Mouse (Mus musculus): ENCODE data around the gene Sik2. TPM values are rescaled to one million over a fixed set of nuclear protein-coding genes. Genes with fewer than 3 reads are reported as not detected.

The Sik2 gene
- polyA plus RNA-seq, 1 experiment from 2014 or later, result 14.2 TPM

DNA sequence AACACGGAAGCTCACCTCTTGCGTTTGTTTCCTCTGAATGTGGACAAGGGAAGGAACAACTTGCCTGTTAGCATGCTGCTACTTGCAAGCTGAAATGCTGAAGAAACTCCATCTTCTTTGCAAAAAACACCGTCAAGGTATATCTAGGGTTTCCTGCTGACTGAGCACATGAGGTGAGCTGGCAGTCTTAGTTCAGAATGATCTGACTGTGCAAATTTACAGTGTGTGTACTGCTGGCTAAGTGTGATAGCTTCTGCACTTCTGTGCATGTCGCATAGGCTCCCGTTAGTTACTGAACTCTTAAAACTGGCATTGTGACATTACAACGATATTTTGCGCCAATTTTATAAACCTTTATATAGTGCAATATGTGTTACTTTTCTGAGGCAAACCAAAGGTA is 10.8 kb upstream of the Sik2 start:
- H3K4me1 ChIP-seq, result peaks cover 5% of the 10 kb centered on the region; the same call in 1 of the 2 replicates
- no peaks in the 10 kb centered on the region for H3K27me3 ChIP-seq (ENCODE audit: insufficient read depth, poor library complexity, severe bottlenecking)
- no peak overlapping the region for H3K27ac ChIP-seq
- no peaks in the 10 kb centered on the region for H3K9me3 ChIP-seq
- no peak overlapping the region for H3K4me3 ChIP-seq
- WGBS, result 74% methylated on average over 7 of the region's 7 CpGs
- no peak for DNase-seq (ENCODE audit: low spot score)
- H3K36me3 ChIP-seq, result no peaks in the 10 kb centered on the region

DNA sequence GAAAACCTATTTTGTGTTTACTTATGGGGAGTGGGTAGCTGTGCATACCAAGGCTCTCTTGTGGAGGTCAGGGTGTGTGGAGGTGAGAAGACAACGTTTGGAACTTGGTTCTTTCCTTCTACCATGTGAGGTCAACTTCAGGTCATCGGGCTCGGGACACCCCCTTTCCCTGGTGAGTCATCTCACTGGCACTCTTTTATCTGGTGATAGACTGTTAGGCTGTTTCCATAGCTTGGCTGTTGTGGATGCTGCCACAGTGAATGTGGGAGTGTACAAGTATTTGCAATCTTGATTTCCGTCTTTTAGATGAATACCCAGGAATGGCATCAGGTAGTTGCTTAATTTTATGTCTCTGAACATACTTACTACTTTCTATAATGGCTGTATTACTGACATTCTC is 6.9 kb upstream of the Sik2 start:
- WGBS, result 17% methylated on average over 4 of the region's 4 CpGs
- H3K27me3 ChIP-seq (ENCODE audit: insufficient read depth, poor library complexity, severe bottlenecking), result no peaks in the 10 kb centered on the region; the same call in 1 of the 2 replicates

DNA sequence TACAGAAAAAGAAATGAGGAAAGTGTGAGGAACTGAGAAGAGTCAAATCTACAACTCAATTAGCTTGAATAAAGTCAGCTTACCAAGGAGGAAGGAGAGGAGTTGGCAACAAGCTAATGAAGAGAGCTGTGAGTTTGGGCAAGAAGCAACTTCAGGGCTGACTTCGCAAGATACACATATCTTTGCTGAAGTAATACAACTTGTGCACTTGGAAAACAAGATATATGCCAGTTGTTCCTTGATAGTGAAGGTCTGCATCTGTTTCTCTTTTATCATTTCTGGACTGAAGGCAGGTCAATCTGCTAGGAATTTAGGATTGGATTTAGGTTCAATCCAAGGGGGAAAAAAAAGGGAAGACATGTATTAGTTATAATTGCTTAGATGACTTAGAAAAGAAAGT is 4.8 kb upstream of the Sik2 start:
- DNase-seq (ENCODE audit: low spot score), result no peak
- WGBS, result 65% methylated on average over 1 of the region's 1 CpGs
- Histone ChIP-seq H3K4me3 (no peak overlapping the region), H3K4me1 (peaks cover 5% of the 10 kb centered on the region; the same call in 1 of the 2 replicates), H3K27me3 (ENCODE audit: insufficient read depth, poor library complexity, severe bottlenecking) (peaks cover 8% of the 10 kb centered on the region; the same call in 1 of the 2 replicates), H3K27ac (no peak overlapping the region), H3K36me3 (no peaks in the 10 kb centered on the region), H3K9me3 (no peaks in the 10 kb centered on the region)

More for the DNA sequence above, 6.9 kb upstream of the Sik2 start:
- Histone ChIP-seq H3K4me1 (peaks cover 5% of the 10 kb centered on the region; the same call in 1 of the 2 replicates), H3K9me3 (no peaks in the 10 kb centered on the region), H3K4me3 (no peak overlapping the region), H3K36me3 (no peaks in the 10 kb centered on the region), H3K27ac (no peak overlapping the region)
- DNase-seq (ENCODE audit: low spot score), result peak; percentile 74

DNA sequence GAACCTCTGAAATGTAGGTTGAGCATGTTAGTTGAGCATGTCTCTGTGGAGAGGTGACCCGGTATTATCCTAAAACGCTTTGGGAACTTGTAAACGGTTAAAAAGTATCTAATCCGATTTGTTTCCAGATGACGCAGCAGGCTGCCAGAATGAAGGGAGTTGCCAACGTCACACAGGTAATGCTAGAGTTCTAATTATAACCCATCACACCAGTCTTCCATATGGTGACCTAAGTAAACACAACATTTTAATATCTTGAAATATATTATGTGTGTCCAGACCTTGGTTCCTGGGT is 730 bp upstream of the Sik2 start:
- Histone ChIP-seq H3K36me3 (no peaks in the 10 kb centered on the region), H3K4me1 (0 out of 2 replicates have a peak, but pooled peaks cover 2% of the 10 kb centered on the region), H3K27me3 (ENCODE audit: insufficient read depth, poor library complexity, severe bottlenecking) (peaks cover 8% of the 10 kb centered on the region; the same call in 1 of the 2 replicates), H3K4me3 (peak overlapping the region; percentile 96), H3K27ac (peak overlapping the region; percentile 31; the same call in 1 of the 2 replicates), H3K9me3 (no peaks in the 10 kb centered on the region)
- DNase-seq (ENCODE audit: low spot score), result no peak
- whole genome bisulfite sequencing, result 1% methylated on average over 6 of the region's 6 CpGs

DNA sequence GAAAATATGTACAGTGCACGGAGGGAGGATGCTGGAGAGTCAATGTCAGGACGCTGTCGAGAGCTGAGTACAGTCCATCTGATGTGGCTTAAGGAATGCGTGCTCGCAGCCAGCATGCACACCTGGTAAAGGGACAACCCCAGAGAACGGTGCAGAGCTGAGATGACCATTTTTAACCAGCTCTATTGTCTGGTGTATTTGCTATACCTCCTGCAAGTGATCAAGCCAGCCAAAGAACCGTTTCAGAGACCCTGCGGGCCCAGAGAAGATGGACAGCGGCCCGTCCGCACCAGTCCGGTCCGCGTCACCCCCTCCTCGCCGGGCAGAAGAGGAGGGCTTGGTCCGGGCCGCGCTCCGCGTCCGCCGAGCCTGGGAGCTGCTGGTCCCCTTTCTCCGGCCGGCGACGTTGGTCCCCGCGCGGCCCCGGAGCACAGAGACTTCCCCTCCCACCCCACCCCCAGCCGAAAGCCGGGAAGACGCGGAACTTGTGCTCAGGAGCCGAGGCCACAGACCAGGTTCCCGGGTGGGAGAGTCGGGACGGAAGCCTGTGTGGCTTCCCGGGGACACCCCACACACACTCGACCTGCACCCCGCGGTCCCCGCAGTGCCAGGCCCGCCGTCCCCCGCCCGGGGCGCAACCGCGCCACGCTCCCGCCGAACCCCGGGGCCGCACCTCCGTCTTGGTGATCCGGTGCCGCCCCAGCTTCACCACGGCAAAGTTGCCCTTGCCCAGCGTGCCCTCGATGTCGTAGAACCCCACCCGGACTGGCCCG is 619 bp downstream of the Sik2 start:
- DNase-seq (ENCODE audit: low spot score), result peak; percentile 90
- Histone ChIP-seq H3K9me3 (no peaks in the 10 kb centered on the region), H3K4me3 (peak overlapping the region; percentile 96), H3K27me3 (ENCODE audit: insufficient read depth, poor library complexity, severe bottlenecking) (peaks cover 8% of the 10 kb centered on the region; the same call in 1 of the 2 replicates), H3K36me3 (no peaks in the 10 kb centered on the region), H3K4me1 (0 out of 2 replicates have a peak, but pooled peaks cover 2% of the 10 kb centered on the region), H3K27ac (peak overlapping the region; percentile 94)
- WGBS, result under 1% methylated on average over 60 of the region's 65 CpGs

DNA sequence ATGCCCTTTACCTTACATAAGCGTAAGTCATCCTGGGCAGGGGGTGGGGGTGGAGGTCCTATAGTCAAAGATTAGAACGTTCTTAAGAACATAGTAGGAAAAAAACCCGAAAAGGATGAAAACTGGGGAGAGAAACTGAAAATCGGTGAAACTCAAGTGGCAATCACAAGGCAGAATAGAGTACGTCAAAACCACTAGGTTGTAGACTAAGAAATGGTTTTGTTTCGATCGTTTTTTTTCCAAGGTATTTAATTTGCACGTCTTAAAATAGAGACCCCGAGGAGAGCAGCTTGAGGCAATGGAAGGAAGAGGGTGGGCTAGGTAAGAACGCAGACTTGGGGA is 1.2 kb downstream of the Sik2 start:
- Histone ChIP-seq H3K27ac (peak overlapping the region; percentile 94), H3K4me3 (peak overlapping the region; percentile 96), H3K4me1 (0 out of 2 replicates have a peak, but pooled peaks cover 2% of the 10 kb centered on the region), H3K36me3 (no peaks in the 10 kb centered on the region), H3K27me3 (ENCODE audit: insufficient read depth, poor library complexity, severe bottlenecking) (peaks cover 8% of the 10 kb centered on the region; the same call in 1 of the 2 replicates), H3K9me3 (no peaks in the 10 kb centered on the region)
- 20% methylated on average over 10 of the region's 10 CpGs for WGBS
- DNase-seq (ENCODE audit: low spot score), result no peak

DNA sequence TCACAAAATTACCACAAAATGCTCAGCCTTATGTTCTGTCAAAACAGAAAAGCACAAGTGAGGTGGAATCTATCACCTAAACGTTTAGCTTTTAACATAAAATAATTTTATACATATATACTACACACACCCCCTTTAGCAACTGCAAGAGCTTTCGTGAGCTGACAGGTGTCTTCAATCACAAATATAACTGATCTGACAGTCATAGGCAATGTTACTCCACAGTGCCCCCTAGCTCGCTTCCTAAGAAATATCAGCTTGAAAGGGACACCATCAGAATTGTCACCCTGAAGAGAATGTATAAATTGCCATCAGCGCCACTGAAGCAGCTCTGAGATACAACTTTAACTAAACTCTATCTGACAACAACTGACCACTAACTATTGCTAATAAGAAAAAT is 2.0 kb downstream of the Sik2 start:
- Histone ChIP-seq H3K4me3 (no peak overlapping the region), H3K36me3 (no peaks in the 10 kb centered on the region), H3K27ac (no peak overlapping the region), H3K27me3 (ENCODE audit: insufficient read depth, poor library complexity, severe bottlenecking) (peaks cover 8% of the 10 kb centered on the region; the same call in 1 of the 2 replicates), H3K4me1 (0 out of 2 replicates have a peak, but pooled peaks cover 2% of the 10 kb centered on the region), H3K9me3 (no peaks in the 10 kb centered on the region)
- peak; percentile 81 for DNase-seq (ENCODE audit: low spot score)
- 8% methylated on average over 4 of the region's 4 CpGs for WGBS

DNA sequence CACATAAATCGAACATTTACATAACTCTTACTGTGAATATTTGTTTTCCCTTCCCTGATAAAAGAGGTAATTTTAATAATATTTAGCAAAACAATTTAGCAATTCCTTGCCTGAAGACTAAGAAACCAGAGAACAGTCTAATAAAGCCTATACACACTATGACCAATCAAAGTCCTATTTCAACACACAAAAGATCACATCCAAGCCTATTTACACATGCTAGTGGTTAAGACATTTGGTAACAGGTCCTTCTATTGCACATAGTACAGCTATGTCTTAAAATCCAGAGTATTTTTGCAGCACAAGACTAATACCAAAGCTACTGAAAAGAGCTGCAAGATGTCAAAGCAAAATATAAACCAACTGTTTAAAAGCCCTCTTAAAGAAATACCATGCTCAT is 4.8 kb downstream of the Sik2 start:
- 69% methylated on average over 1 of the region's 1 CpGs for WGBS
- H3K4me3 ChIP-seq, result no peak overlapping the region

DNA sequence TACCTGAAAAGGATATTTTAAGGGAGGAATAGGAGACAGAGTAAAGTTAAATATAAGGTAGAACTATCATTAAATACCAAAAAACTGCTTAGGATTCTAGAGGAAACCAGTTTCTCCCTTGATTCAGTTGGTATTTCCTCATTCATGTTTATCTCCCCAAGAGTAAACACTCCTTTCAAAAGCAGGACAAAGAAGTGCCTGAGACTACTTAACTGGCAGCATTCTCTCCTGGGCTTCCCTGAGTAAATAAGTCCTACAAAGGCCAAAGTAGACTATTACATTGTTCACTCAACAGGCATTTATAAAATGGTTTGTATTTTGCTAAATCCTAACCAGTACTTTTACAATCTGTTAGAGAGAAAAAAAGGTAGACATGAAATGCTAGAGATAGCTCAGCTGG is 22.2 kb downstream of the Sik2 start:
- no peak for DNase-seq (ENCODE audit: low spot score)
- Histone ChIP-seq H3K9me3 (no peaks in the 10 kb centered on the region), H3K4me1 (peaks cover 4% of the 10 kb centered on the region; the same call in 1 of the 2 replicates), H3K36me3 (no peaks in the 10 kb centered on the region), H3K4me3 (no peak overlapping the region), H3K27me3 (ENCODE audit: insufficient read depth, poor library complexity, severe bottlenecking) (no peaks in the 10 kb centered on the region), H3K27ac (no peak overlapping the region)

More for the DNA sequence above, 4.8 kb downstream of the Sik2 start:
- Histone ChIP-seq H3K36me3 (peaks cover 6% of the 10 kb centered on the region), H3K27ac (no peak overlapping the region), H3K4me1 (0 out of 2 replicates have a peak, but pooled peaks cover 2% of the 10 kb centered on the region), H3K27me3 (ENCODE audit: insufficient read depth, poor library complexity, severe bottlenecking) (no peaks in the 10 kb centered on the region), H3K9me3 (no peaks in the 10 kb centered on the region)
- no peak for DNase-seq (ENCODE audit: low spot score)

DNA sequence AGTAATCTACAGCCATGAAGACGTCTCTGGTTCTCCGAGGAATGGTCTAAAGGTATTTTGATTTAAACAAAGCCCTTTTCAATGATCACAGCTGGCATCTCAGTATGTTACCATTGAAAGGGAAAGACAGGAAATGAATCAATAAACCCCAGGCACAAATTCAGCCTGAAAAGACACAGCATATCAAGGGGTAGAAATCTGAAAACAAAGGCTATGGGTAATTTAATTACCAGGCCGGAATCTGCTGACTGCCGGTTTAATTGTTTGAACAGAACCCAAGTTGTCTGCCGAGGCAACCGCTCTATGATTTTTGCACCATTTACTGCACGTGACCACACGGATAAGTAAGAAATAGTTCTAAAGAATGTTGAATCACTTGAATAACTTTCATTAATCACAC is 22.8 kb downstream of the Sik2 start:
- no peak overlapping the region for H3K4me3 ChIP-seq
- no peaks in the 10 kb centered on the region for H3K36me3 ChIP-seq
- H3K4me1 ChIP-seq, result peaks cover 4% of the 10 kb centered on the region; the same call in 1 of the 2 replicates
- H3K27me3 ChIP-seq (ENCODE audit: insufficient read depth, poor library complexity, severe bottlenecking), result no peaks in the 10 kb centered on the region
- no peaks in the 10 kb centered on the region for H3K9me3 ChIP-seq
- no peak overlapping the region for H3K27ac ChIP-seq
- 47% methylated on average over 8 of the region's 8 CpGs for WGBS
- DNase-seq (ENCODE audit: low spot score), result no peak

DNA sequence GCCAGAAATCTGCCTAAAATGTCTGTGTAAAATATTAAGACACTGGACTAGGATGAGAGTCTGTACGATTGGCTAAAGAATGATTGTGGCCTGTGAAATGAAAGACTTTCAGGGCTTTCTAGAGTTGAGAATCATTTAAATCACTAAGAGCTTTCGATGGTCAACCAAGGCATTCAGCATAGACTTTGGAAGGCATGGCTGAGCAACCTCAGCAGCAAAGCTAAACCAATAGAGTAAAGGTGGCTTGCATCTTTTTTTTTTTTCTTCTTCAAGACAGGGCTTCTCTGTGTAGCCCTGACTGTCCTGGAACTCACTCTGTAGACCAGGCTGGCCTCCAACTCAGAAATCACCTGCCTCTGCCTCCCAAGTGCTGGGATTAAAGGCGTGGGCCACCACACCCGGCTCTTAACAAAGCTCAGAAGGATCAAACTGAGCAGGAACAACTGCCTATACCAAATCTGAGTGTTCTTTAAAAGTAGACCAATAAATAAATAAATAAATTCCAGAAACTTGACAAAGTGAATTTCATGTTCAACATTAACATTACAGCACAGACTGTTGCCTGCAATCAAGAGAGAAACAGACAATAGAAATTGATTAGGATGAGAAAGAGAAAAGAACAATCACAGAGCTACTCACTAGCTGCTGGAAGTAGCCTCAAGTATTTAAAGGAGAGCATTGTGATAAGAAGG is 27.2 kb downstream of the Sik2 start:
- no peak for DNase-seq (ENCODE audit: low spot score)
- no peak overlapping the region for H3K27ac ChIP-seq
- no peaks in the 10 kb centered on the region for H3K9me3 ChIP-seq
- H3K4me3 ChIP-seq, result no peak overlapping the region
- H3K36me3 ChIP-seq, result no peaks in the 10 kb centered on the region
- no peaks in the 10 kb centered on the region for H3K27me3 ChIP-seq (ENCODE audit: insufficient read depth, poor library complexity, severe bottlenecking)
- no peaks in the 10 kb centered on the region for H3K4me1 ChIP-seq
- WGBS, result 88% methylated on average over 4 of the region's 4 CpGs

DNA sequence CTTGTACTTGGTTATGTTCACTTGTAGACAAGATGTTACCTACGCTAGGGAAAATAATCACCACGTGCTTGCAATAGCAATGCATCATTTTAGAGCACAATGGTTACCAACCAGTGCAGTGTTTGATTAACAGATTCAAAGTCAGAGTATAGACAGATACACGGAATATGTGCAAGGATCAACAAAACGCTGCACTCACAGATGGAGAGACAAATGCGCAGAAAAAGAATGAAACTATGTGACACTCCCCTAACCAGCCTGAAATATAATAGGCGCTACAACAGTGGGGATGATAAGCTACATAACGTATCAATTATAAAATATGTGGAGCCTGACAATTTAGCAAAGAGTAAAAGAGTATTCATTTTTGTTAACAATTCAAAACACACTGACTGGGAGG is 34.2 kb downstream of the Sik2 start:
- Histone ChIP-seq H3K4me3 (no peak overlapping the region), H3K27me3 (ENCODE audit: insufficient read depth, poor library complexity, severe bottlenecking) (no peaks in the 10 kb centered on the region), H3K36me3 (no peaks in the 10 kb centered on the region), H3K4me1 (peaks cover 7% of the 10 kb centered on the region; the same call in 1 of the 2 replicates), H3K27ac (no peak overlapping the region), H3K9me3 (no peaks in the 10 kb centered on the region)
- no peak for DNase-seq (ENCODE audit: low spot score)
- 91% methylated on average over 7 of the region's 7 CpGs for WGBS

DNA sequence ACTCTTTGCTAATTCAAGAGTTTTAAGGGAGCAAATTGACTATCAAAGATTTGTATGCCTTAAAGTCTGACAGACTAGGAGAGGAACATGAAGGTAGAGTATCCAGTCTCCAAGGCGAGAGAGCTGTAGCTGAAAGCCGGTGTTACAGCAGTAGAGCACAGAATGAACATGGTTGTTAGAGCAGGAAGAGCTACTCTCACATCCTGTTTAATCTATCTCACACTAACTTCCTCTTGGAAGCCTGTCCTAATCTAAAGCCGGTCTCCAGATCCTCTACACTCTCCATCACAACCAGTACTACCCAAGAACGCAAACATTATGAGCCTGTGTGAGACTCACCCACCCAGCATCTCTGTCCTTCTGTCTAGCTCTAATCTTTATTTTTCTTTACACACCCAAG is 38.5 kb downstream of the Sik2 start:
- 56% methylated on average over 4 of the region's 4 CpGs for WGBS
- DNase-seq (ENCODE audit: low spot score), result no peak
- H3K36me3 ChIP-seq, result no peaks in the 10 kb centered on the region
- no peaks in the 10 kb centered on the region for H3K9me3 ChIP-seq
- H3K4me1 ChIP-seq, result peaks cover 7% of the 10 kb centered on the region; the same call in 1 of the 2 replicates
- no peak overlapping the region for H3K27ac ChIP-seq
- no peak overlapping the region for H3K4me3 ChIP-seq
- H3K27me3 ChIP-seq (ENCODE audit: insufficient read depth, poor library complexity, severe bottlenecking), result no peaks in the 10 kb centered on the region
